Mouse (Mus musculus): Measurements from ENCODE around the gene Exoc3l. TPM values are rescaled to one million over a fixed set of nuclear protein-coding genes. Genes with fewer than 3 reads are reported as not detected.

The Exoc3l gene
- total and polyA plus RNA-seq, 3 experiments, result 4.4 to 10.9 (median 7.5) TPM

GRCm38 (mm10) chr8:105263244-105263912 is 32.5 kb downstream of the Exoc3l start:
- Histone ChIP-seq H3K36me3 (replicated peaks in 1 of 2; ENCODE audit: control insufficient read depth in 1 of 2, insufficient read depth in 1 of 2, low read length in 1 of 2) (peaks cover 29 to 36% of the 10 kb centered on the region in 2 experiments), H3K4me2 (ENCODE audit: insufficient read depth, low read depth, poor library complexity, severe bottlenecking) (peak overlapping the region; percentile 85), H3K9me3 (replicated peaks; ENCODE audit: low read length) (peaks cover 11% of the 10 kb centered on the region), H3K27ac (ENCODE audit: insufficient read depth, low read depth) (no peak overlapping the region), H3K27me3 (replicated peaks) (no peaks in the 10 kb centered on the region), H3K79me2 (replicated peaks; ENCODE audit: control insufficient read depth, extremely low read depth, insufficient read depth, poor library complexity, severe bottlenecking) (no peaks in the 10 kb centered on the region), H3K4me1 (ENCODE audit: control insufficient read depth in 1 of 2, insufficient read depth in 2 of 2) (peaks cover 9 to 54% of the 10 kb centered on the region in 2 experiments; a peak in 3 of 4 replicates), H3K4me3 (replicated peaks in 1 of 3; ENCODE audit: low read depth in 2 of 3, low read length in 2 of 3, poor library complexity in 1 of 3) (peak overlapping the region in 2 of 3 experiments; percentile 83 to 86), H3K9ac (ENCODE audit: insufficient read depth, low read depth) (0 out of 2 replicates have a peak overlapping the region, but pooled peaks have one; percentile 54)
- dilution Hi-C loops (cut with MboI; ENCODE audit: extremely low pct_ligation_motif_present, extremely low pct_unique_long_range_greater_than_20kb, low sequenced_read_pairs) (no loop called here), in situ Hi-C loops (cut with MboI; ENCODE audit: low pct_ligation_motif_present, low pct_unique_long_range_greater_than_20kb, low sequenced_read_pairs) (no loop called here)
- TF ChIP-seq MAZ (IDR thresholded peaks at IDR 0.05; ENCODE audit: low read depth, low read length) (no peak), USF2 (conservative IDR thresholded peaks at IDR 0.05; ENCODE audit: low read depth, low read length) (no peak), SMC3 (IDR thresholded peaks at IDR 0.05; ENCODE audit: low read depth, low read length) (no peak), ZKSCAN1 (IDR thresholded peaks at IDR 0.05; ENCODE audit: borderline replicate concordance, low read depth, low read length) (no peak), CTCF (conservative IDR thresholded peaks at IDR 0.05 in 1 of 2, IDR thresholded peaks at IDR 0.05 in 1 of 2; ENCODE audit: low read depth in 2 of 2, low read length in 2 of 2) (peak in 1 of 2 experiments; percentile 25; a peak in 1 of 4 replicates), POLR2AphosphoS2 (IDR thresholded peaks at IDR 0.05; ENCODE audit: low read depth, low read length) (no peak), MXI1 (IDR thresholded peaks at IDR 0.05; ENCODE audit: low read depth, low read length) (no peak), ZNF384 (IDR thresholded peaks at IDR 0.05; ENCODE audit: low read depth, low read length) (peak; percentile 47), NRF1 (IDR thresholded peaks at IDR 0.05; ENCODE audit: low read depth, low read length) (no peak), ETS1 (conservative IDR thresholded peaks at IDR 0.05; ENCODE audit: low read depth, low read length) (no peak), JUN (IDR thresholded peaks at IDR 0.05; ENCODE audit: insufficient read depth, low read depth, low read length) (no peak), GABPA (IDR thresholded peaks at IDR 0.05; ENCODE audit: insufficient replicate concordance, low read depth, low read length) (no peak), POLR2A (IDR thresholded peaks at IDR 0.05; ENCODE audit: low read depth, low read length) (no peak), SIN3A (IDR thresholded peaks at IDR 0.05; ENCODE audit: low read length) (no peak), TCF12 (IDR thresholded peaks at IDR 0.05; ENCODE audit: low read depth, low read length) (no peak)
- no peak for DNase-seq (ENCODE audit: extremely low read depth)

- Histone ChIP-seq H3K9ac (ENCODE audit: insufficient read depth, low read depth) (no peak overlapping the region), H3K36me3 (replicated peaks in 1 of 2; ENCODE audit: control insufficient read depth in 1 of 2, insufficient read depth in 1 of 2, low read length in 1 of 2) (peaks cover 15 to 35% of the 10 kb centered on the region in 2 experiments), H3K4me3 (replicated peaks in 1 of 3; ENCODE audit: low read depth in 2 of 3, low read length in 2 of 3, poor library complexity in 1 of 3) (no peak overlapping the region), H3K4me2 (ENCODE audit: insufficient read depth, low read depth, poor library complexity, severe bottlenecking) (no peak overlapping the region), H3K4me1 (ENCODE audit: control insufficient read depth in 1 of 2, insufficient read depth in 2 of 2) (peaks cover 9 to 42% of the 10 kb centered on the region in 2 experiments; a peak in 3 of 4 replicates), H3K9me3 (replicated peaks; ENCODE audit: low read length) (peaks cover 7% of the 10 kb centered on the region), H3K79me2 (replicated peaks; ENCODE audit: control insufficient read depth, extremely low read depth, insufficient read depth, poor library complexity, severe bottlenecking) (no peaks in the 10 kb centered on the region), H3K27ac (ENCODE audit: insufficient read depth, low read depth) (no peak overlapping the region), H3K27me3 (replicated peaks) (no peaks in the 10 kb centered on the region)
- in situ Hi-C loops (cut with MboI; ENCODE audit: low pct_ligation_motif_present, low pct_unique_long_range_greater_than_20kb, low sequenced_read_pairs), result no loop called here
- dilution Hi-C loops (cut with MboI; ENCODE audit: extremely low pct_ligation_motif_present, extremely low pct_unique_long_range_greater_than_20kb, low sequenced_read_pairs), result no loop called here
- no peak for TF ChIP-seq PAX5 (IDR thresholded peaks at IDR 0.05; ENCODE audit: low read length)
- TF ChIP-seq ZMIZ1 (IDR thresholded peaks at IDR 0.05; ENCODE audit: low read depth, low read length), result no peak
- no peak for TF ChIP-seq POLR2AphosphoS2 (IDR thresholded peaks at IDR 0.05; ENCODE audit: low read depth, low read length)
- no peak for TF ChIP-seq RCOR1 (conservative IDR thresholded peaks at IDR 0.05; ENCODE audit: low read depth, low read length)
- no peak for TF ChIP-seq SIN3A (IDR thresholded peaks at IDR 0.05; ENCODE audit: low read length)
- no peak for TF ChIP-seq CHD1 (IDR thresholded peaks at IDR 0.05; ENCODE audit: low read depth, low read length)
- TF ChIP-seq GABPA (IDR thresholded peaks at IDR 0.05; ENCODE audit: insufficient replicate concordance, low read depth, low read length), result no peak
- DNase-seq (ENCODE audit: extremely low read depth), result no peak
Measured at GRCm38 (mm10) chr8:105261326-105261980, 34.4 kb downstream of the Exoc3l start.

Data from CH12.LX (cell line).